Comparison of ENCODE assay signal across 8 mouse cellular contexts in genomic region chr3:144202574-144203258, GRCm38 (mm10). TPM values are rescaled to one million over a fixed set of nuclear protein-coding genes. Genes with fewer than 3 reads are reported as not detected.
DNase-seq lines count a peak whose midpoint lies in the region; ATAC-seq and TF ChIP-seq lines count a peak whose summit lies in the region.

No protein-coding gene starts in this region.

- no peak for ATAC-seq in forebrain, embryonic 15.5 days (replicated peaks)

- no peak for TF ChIP-seq POLR2A in cerebellum, adult 2 months (IDR thresholded peaks at IDR 0.05; ENCODE audit: borderline replicate concordance, insufficient read depth, low read length)

- DNase-seq in cerebellum, adult 2 months = no peak
- no peak for DNase-seq in cerebellum, postnatal 10 days
- DNase-seq in A20 (ENCODE audit: low read depth, low spot score) = peak; percentile 86
- DNase-seq in c-Kit-positive CD71-positive TER-119-positive erythroid progenitor cells, embryonic 14.5 days (ENCODE audit: low spot score) = no peak
- DNase-seq in layer of hippocampus, adult 11-12 months (ENCODE audit: low spot score) = no peak
- no peak for DNase-seq in thymus, postnatal 25 days

- no peak for TF ChIP-seq CTCF in cerebellum, adult 2 months (IDR thresholded peaks at IDR 0.05; ENCODE audit: borderline replicate concordance, insufficient read depth, low read depth, low read length)

- 4% methylated on average over 14 of the region's 14 CpGs for WGBS in cerebellum, adult 2 months
- WGBS in forebrain, embryonic 15.5 days = under 1% methylated on average over 14 of the region's 14 CpGs
- under 1% methylated on average over 10 of the region's 14 CpGs for WGBS in macrophage (ENCODE audit: missing documents)

- H3K79me2 ChIP-seq in macrophage (ENCODE audit: inconsistent target) = peaks cover 49% of the 10 kb centered on the region

- no peaks in the 10 kb centered on the region for H3K9me3 ChIP-seq in forebrain, embryonic 15.5 days

- H3K9ac ChIP-seq in forebrain, embryonic 15.5 days (replicated peaks) = peak overlapping the region; percentile 83

- H3K4me2 ChIP-seq in forebrain, embryonic 15.5 days (replicated peaks) = peak overlapping the region; percentile 89

- H3K27me3 ChIP-seq in cerebellum, adult 2 months (ENCODE audit: control insufficient read depth, insufficient read depth, low read length) = no peaks in the 10 kb centered on the region
- no peaks in the 10 kb centered on the region for H3K27me3 ChIP-seq in forebrain, embryonic 15.5 days

- no peaks in the 10 kb centered on the region for H3K4me1 ChIP-seq in cerebellum, adult 2 months (ENCODE audit: control insufficient read depth, insufficient read depth, low read length)
- peaks cover 51% of the 10 kb centered on the region for H3K4me1 ChIP-seq in forebrain, embryonic 15.5 days

- no peaks in the 10 kb centered on the region for H3K36me3 ChIP-seq in forebrain, embryonic 15.5 days
- H3K36me3 ChIP-seq in macrophage (ENCODE audit: inconsistent target) = no peaks in the 10 kb centered on the region

- peak overlapping the region; percentile 41 for H3K4me3 ChIP-seq in cerebellum, adult 2 months (replicated peaks; ENCODE audit: insufficient read depth, low read depth, low read length)
- peak overlapping the region; percentile 71 for H3K4me3 ChIP-seq in forebrain, embryonic 15.5 days
- peak overlapping the region; percentile 90 for H3K4me3 ChIP-seq in macrophage (ENCODE audit: inconsistent target)

- no peak overlapping the region for H3K27ac ChIP-seq in cerebellum, adult 2 months (ENCODE audit: insufficient read depth, low read length)
- H3K27ac ChIP-seq in forebrain, embryonic 15.5 days (replicated peaks) = peak overlapping the region; percentile 97
- peak overlapping the region; percentile 69 for H3K27ac ChIP-seq in macrophage

RNA-seq across cellular contexts. Expression of gene Lmo4, which starts 2.3 kb away (rescaled TPM):
- polyA plus RNA-seq in cerebellum, adult 2 months (2012; rRNA removed) = 45.3 and 49.1 TPM in 2 replicates
- 133 and 136 TPM in 2 replicates for polyA plus RNA-seq in forebrain, embryonic 15.5 days (2015; fragmentation: Nextera tagmentation; extraction: Ambion mirVana)
- total RNA-seq in macrophage (2018; cell fraction: chromatin; rRNA removed) = 100 to 1,000 TPM in 13 of 26 experiments, 10 to 100 TPM in 13; 21.2 to 441 (median 91.6) TPM
- 100 to 1,000 TPM in 13 of 26 experiments, 10 to 100 TPM in 13; 23.3 to 185 (median 71.2) TPM for total RNA-seq in macrophage (2018; cell fraction: cytosol; rRNA removed)
- total RNA-seq in macrophage (2018; cell fraction: nucleus; rRNA removed) = 100 to 1,000 TPM in 13 of 26 experiments, 10 to 100 TPM in 13; 19.9 to 336 (median 89.7) TPM
- 27.9 to 34.5 TPM (median 31.9 TPM) in 3 replicates for polyA plus RNA-seq in macrophage (2018)
